Mouse (Mus musculus) CH12.LX (cell line): ENCODE measurements at regions not wholly inside any gene's neighbourhood (a gene's known extent, or its start where the extent isn't known, plus 50 kb on each side); places are given as distances from the start of the nearest gene placed in this dataset.
A peak's percentile ranks its signal among the peaks of the same experiment; 100 is the strongest.

Experiments
- CHD1 ChIP-seq: IDR thresholded peaks from 2 replicates; pipeline ENCODE4 v1.6.1; 2012; ENCODE audit warnings: low read depth, low read length, improper control_type of control experiment, inconsistent platforms
- CHD2 ChIP-seq: IDR thresholded peaks from 2 replicates; pipeline ENCODE4 v1.6.1; 2011; ENCODE audit warnings: low read length, improper control_type of control experiment
- CTCF ChIP-seq, 2 experiments: IDR thresholded peaks in 1 of 2; conservative IDR thresholded peaks in 1 of 2; 2 replicates each; pipeline ENCODE4 v1.5.1; 2011 to 2012; ENCODE audit warnings: low read depth in 2 of 2, low read length in 2 of 2, improper control_type of control experiment in 1 of 2, inconsistent platforms in 1 of 2, mild to moderate bottlenecking in 1 of 2, moderate library complexity in 1 of 2
- MAFK ChIP-seq: IDR thresholded peaks from 2 replicates; pipeline ENCODE4 v1.6.1; 2011; ENCODE audit warnings: low read length, improper control_type of control experiment; ENCODE audit not compliant: insufficient replicate concordance
- MXI1 ChIP-seq: IDR thresholded peaks from 2 replicates; pipeline ENCODE4 v1.6.1; 2011; ENCODE audit warnings: mild to moderate bottlenecking, low read depth, low read length, improper control_type of control experiment
- POLR2A ChIP-seq: IDR thresholded peaks from 2 replicates; pipeline ENCODE4 v1.6.1; 2011; ENCODE audit warnings: low read depth, mild to moderate bottlenecking, improper control_type of control experiment, low read length
- TCF12 ChIP-seq: IDR thresholded peaks from 2 replicates; pipeline ENCODE4 v1.6.1; 2014; ENCODE audit warnings: low read depth, mild to moderate bottlenecking, inconsistent platforms, low read length, improper control_type of control experiment
- ZC3H11A ChIP-seq: IDR thresholded peaks from 2 replicates; pipeline ENCODE4 v1.6.1; 2012; ENCODE audit warnings: low read depth, mild to moderate bottlenecking, inconsistent platforms, low read length, improper control_type of control experiment

GRCm38 (mm10) chrX:11776236-11776899, 383.8 kb downstream of the Bcor start:
- TF ChIP-seq CTCF (conservative IDR thresholded peaks at IDR 0.05 in 1 of 2, IDR thresholded peaks at IDR 0.05 in 1 of 2; ENCODE audit: low read depth in 2 of 2, low read length in 2 of 2) (no peak), POLR2A (0 out of 2 replicates have a peak, but pooled peaks have one; percentile 15), CHD1 (no peak), MXI1 (no peak), TCF12 (peak; percentile 72; the same call in 1 of the 2 replicates), ZC3H11A (no peak), MAFK (no peak; the same call in 1 of the 2 replicates), CHD2 (peak; percentile 78)
